Mouse (Mus musculus): Measurements from ENCODE around the gene Stac3.

GRCm38 (mm10) chr10:127521611-127522080 lies 20.2 kb downstream of the Stac3 start:
- TF ChIP-seq CTCF (IDR thresholded peaks at IDR 0.05; ENCODE audit: low read depth, low read length) = no peak
- TF ChIP-seq POLR2A (IDR thresholded peaks at IDR 0.05; ENCODE audit: extremely low read depth, insufficient read depth, low read length) = no peak

All from liver, adult 2 months (tissue).